Comparison of ENCODE assay signal across 8 mouse cellular contexts in the genomic region with DNA sequence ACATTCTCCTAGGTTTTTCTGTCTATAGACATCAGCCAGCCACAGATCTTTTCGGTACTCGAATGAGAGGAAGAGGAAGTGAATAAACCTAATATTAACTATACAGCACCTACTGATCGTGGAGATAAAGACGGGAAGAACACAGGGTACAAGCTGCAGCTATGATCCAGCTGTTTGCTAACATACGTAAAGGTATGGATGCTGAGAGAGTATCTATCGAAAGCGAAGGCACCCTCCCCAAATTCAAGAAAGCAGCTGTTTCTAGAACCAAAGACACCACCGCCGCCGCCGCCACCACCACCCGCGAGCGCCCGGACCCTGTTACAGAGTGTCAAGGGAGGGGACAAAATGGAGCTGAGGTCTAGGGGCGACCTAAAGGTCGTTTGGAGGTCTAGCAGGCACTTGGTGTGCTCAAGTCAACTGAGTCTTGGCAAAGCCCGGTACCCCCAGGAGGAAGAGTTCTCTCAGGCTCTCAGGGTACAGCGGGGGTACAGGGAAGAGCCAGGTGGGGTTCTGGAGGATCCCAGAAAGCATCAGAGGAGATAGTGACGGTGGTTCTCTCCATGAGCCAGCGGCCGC. TPM values are rescaled to one million over a fixed set of nuclear protein-coding genes. Genes with fewer than 3 reads are reported as not detected.
DNase-seq lines count a peak whose midpoint lies in the region; ATAC-seq and TF ChIP-seq lines count a peak whose summit lies in the region.

No protein-coding gene starts in this region.

- no peaks in the 10 kb centered on the region for H3K9me3 ChIP-seq in forebrain, embryonic 10.5 days
- no peaks in the 10 kb centered on the region for H3K9me3 ChIP-seq in hindbrain, postnatal 0 days (ENCODE audit: low read length)
- H3K9me3 ChIP-seq in liver, embryonic 11.5 days (ENCODE audit: control insufficient read depth, low read length): no peaks in the 10 kb centered on the region

- no peak for TF ChIP-seq POLR2A in thymus, adult 2 months (IDR thresholded peaks at IDR 0.05; ENCODE audit: control insufficient read depth, extremely low read depth, insufficient read depth, low read length, poor library complexity)

- no peaks in the 10 kb centered on the region for H3K36me3 ChIP-seq in forebrain, embryonic 10.5 days (replicated peaks)
- H3K36me3 ChIP-seq in hindbrain, postnatal 0 days (ENCODE audit: insufficient read depth, low read length): no peaks in the 10 kb centered on the region
- no peaks in the 10 kb centered on the region for H3K36me3 ChIP-seq in liver, embryonic 11.5 days (ENCODE audit: control insufficient read depth, insufficient read depth, low read length)
- H3K36me3 ChIP-seq in thymus, adult 2 months (ENCODE audit: control insufficient read depth, insufficient read depth, low read length): no peaks in the 10 kb centered on the region

- TF ChIP-seq CTCF in hindbrain, postnatal 0 days (IDR thresholded peaks at IDR 0.05; ENCODE audit: low read depth): no peak
- TF ChIP-seq CTCF in thymus, adult 2 months (IDR thresholded peaks at IDR 0.05; ENCODE audit: borderline replicate concordance, control insufficient read depth, extremely low read depth, insufficient read depth, low read length, poor library complexity): no peak

- peak; percentile 5 for DNase-seq in kidney, adult 11 months
- no peak for DNase-seq in kidney, postnatal 14 days
- DNase-seq in ZHBTc4 (ENCODE audit: low read depth, low spot score): peak; percentile 17
- peak; percentile 17 for DNase-seq in forebrain, embryonic 10.5 days (ENCODE audit: extremely low spot score, low spot score)
- DNase-seq in hindbrain, postnatal 0 days (ENCODE audit: low spot score): peak; percentile 23
- DNase-seq in liver, embryonic 11.5 days (ENCODE audit: low spot score): peak; percentile 50
- peak; percentile 2 to 31 for DNase-seq in natural killer cell, adult 2 months (ENCODE audit: low spot score in 2 of 2)
- DNase-seq in thymus, adult 2 months: peak; percentile 19

- H3K27ac ChIP-seq in forebrain, embryonic 10.5 days: peak overlapping the region; percentile 91
- H3K27ac ChIP-seq in hindbrain, postnatal 0 days: peak overlapping the region; percentile 74
- peak overlapping the region; percentile 78 for H3K27ac ChIP-seq in liver, embryonic 11.5 days (ENCODE audit: low read depth, low read length)
- H3K27ac ChIP-seq in thymus, adult 2 months (ENCODE audit: control insufficient read depth, insufficient read depth, low read length): peak overlapping the region; percentile 17; the same call in 1 of the 2 replicates

- H3K4me2 ChIP-seq in hindbrain, postnatal 0 days (ENCODE audit: low read depth, low read length): peak overlapping the region; percentile 63
- H3K4me2 ChIP-seq in liver, embryonic 11.5 days: peak overlapping the region; percentile 66

- peak overlapping the region; percentile 61 for H3K9ac ChIP-seq in hindbrain, postnatal 0 days (replicated peaks; ENCODE audit: low read length)
- H3K9ac ChIP-seq in liver, embryonic 11.5 days (ENCODE audit: low read depth, low read length): peak overlapping the region; percentile 82

- ATAC-seq in hindbrain, postnatal 0 days: no peak; the same call in 1 of the 2 replicates
- peak; percentile 24 for ATAC-seq in liver, embryonic 11.5 days (replicated peaks; ENCODE audit: low FRiP score)

- H3K27me3 ChIP-seq in forebrain, embryonic 10.5 days (ENCODE audit: poor library complexity, severe bottlenecking): peaks cover 51% of the 10 kb centered on the region
- no peaks in the 10 kb centered on the region for H3K27me3 ChIP-seq in hindbrain, postnatal 0 days (ENCODE audit: insufficient read depth, low read length)
- peaks cover 11% of the 10 kb centered on the region for H3K27me3 ChIP-seq in liver, embryonic 11.5 days (replicated peaks; ENCODE audit: control insufficient read depth, insufficient read depth, low read length)
- no peaks in the 10 kb centered on the region for H3K27me3 ChIP-seq in thymus, adult 2 months (ENCODE audit: control insufficient read depth, insufficient read depth, low read length)

- 14% methylated on average over 22 of the region's 22 CpGs for WGBS in forebrain, embryonic 10.5 days
- 32% methylated on average over 22 of the region's 22 CpGs for WGBS in hindbrain, postnatal 0 days
- 11% methylated on average over 22 of the region's 22 CpGs for WGBS in liver, embryonic 11.5 days
- WGBS in thymus, adult 2 months: 0% methylated on average over 22 of the region's 22 CpGs

- peak overlapping the region; percentile 67 for H3K4me3 ChIP-seq in forebrain, embryonic 10.5 days
- H3K4me3 ChIP-seq in hindbrain, postnatal 0 days (ENCODE audit: low read length): peak overlapping the region; percentile 57
- peak overlapping the region; percentile 71 for H3K4me3 ChIP-seq in liver, embryonic 11.5 days (ENCODE audit: low read depth, low read length)
- peak overlapping the region; percentile 59 for H3K4me3 ChIP-seq in thymus, adult 2 months (ENCODE audit: control insufficient read depth, insufficient read depth, low read length)

- peaks cover 5% of the 10 kb centered on the region; the same call in 1 of the 2 replicates for H3K4me1 ChIP-seq in forebrain, embryonic 10.5 days
- no peaks in the 10 kb centered on the region for H3K4me1 ChIP-seq in hindbrain, postnatal 0 days (ENCODE audit: insufficient read depth, low read length)
- H3K4me1 ChIP-seq in liver, embryonic 11.5 days (replicated peaks; ENCODE audit: control insufficient read depth, insufficient read depth, low read length): no peaks in the 10 kb centered on the region
- 0 out of 2 replicates have a peak, but pooled peaks cover 2% of the 10 kb centered on the region for H3K4me1 ChIP-seq in thymus, adult 2 months (replicated peaks; ENCODE audit: control insufficient read depth, insufficient read depth, low read length)

RNA-seq across cellular contexts. Expression of gene Acsl4, which starts 0.7 kb away (rescaled TPM):
- 20.2 and 20.8 TPM in 2 replicates for polyA plus RNA-seq in forebrain, embryonic 10.5 days (2016; fragmentation: Nextera tagmentation; extraction: Ambion mirVana)
- total RNA-seq in hindbrain, postnatal 0 days (2014; rRNA removed): 28.2 and 30.0 TPM in 2 replicates
- 30.3 and 31.4 TPM in 2 replicates for polyA plus RNA-seq in hindbrain, postnatal 0 days (2015; fragmentation: Nextera tagmentation; extraction: Ambion mirVana)
- 19.8 and 23.5 TPM in 2 replicates for polyA plus RNA-seq in liver, embryonic 11.5 days (2014; fragmentation: Nextera tagmentation; extraction: Ambion mirVana)
- polyA plus RNA-seq in thymus, adult 2 months (2012; rRNA removed): 4.8 and 5.5 TPM in 2 replicates

Comparison
In these comparisons a context has a peak if more than half of its experiments do, and no peak if none do; other contexts are left out.
1. H3K27ac ChIP-seq: peak in every context shown above with its lines; median percentile 91 in forebrain, embryonic 10.5 days; 78 in liver, embryonic 11.5 days; 74 in hindbrain, postnatal 0 days; 17 in thymus, adult 2 months.